Mouse (Mus musculus): ENCODE measurements around the gene Gba2. TPM values are rescaled to one million over a fixed set of nuclear protein-coding genes. Genes with fewer than 3 reads are reported as not detected.
A peak's percentile ranks its signal among the peaks of the same experiment; 100 is the strongest.

Gene Gba2
- total and polyA plus RNA-seq, 2 experiments from 2014 or later, result 36.3 to 47.6 TPM

GRCm38 (mm10) chr4:43580721-43581120 lies 2.0 kb upstream of the Gba2 start:
- WGBS, result 95% methylated on average over 5 of the region's 5 CpGs
- no peaks in the 10 kb centered on the region for H3K9me3 ChIP-seq (ENCODE audit: low read length)

GRCm38 (mm10) chr4:43579731-43580130 lies 1.1 kb upstream of the Gba2 start:
- H3K4me2 ChIP-seq (ENCODE audit: low read depth, low read length), result peak overlapping the region; percentile 82
- no peak overlapping the region for H3K27ac ChIP-seq
- H3K9ac ChIP-seq (replicated peaks; ENCODE audit: low read length), result peak overlapping the region; percentile 71; the same call in 1 of the 2 replicates
- peaks cover 44% of the 10 kb centered on the region for H3K36me3 ChIP-seq (ENCODE audit: insufficient read depth, low read length)
- H3K4me1 ChIP-seq (ENCODE audit: insufficient read depth, low read length), result peaks cover 11% of the 10 kb centered on the region
- peak overlapping the region; percentile 60 for H3K4me3 ChIP-seq (ENCODE audit: low read length)
- H3K9me3 ChIP-seq (ENCODE audit: low read length), result no peaks in the 10 kb centered on the region
- no peak for TF ChIP-seq CTCF (IDR thresholded peaks at IDR 0.05; ENCODE audit: low read depth)
- ATAC-seq (no peak), DNase-seq (ENCODE audit: low spot score) (no peak)
- 51% methylated on average over 6 of the region's 6 CpGs for WGBS
- no peaks in the 10 kb centered on the region for H3K27me3 ChIP-seq (ENCODE audit: insufficient read depth, low read length)

More at GRCm38 (mm10) chr4:43580721-43581120, 2.0 kb upstream of the Gba2 start:
- H3K4me1 ChIP-seq (ENCODE audit: insufficient read depth, low read length), result peaks cover 11% of the 10 kb centered on the region
- no peak overlapping the region for H3K4me3 ChIP-seq (ENCODE audit: low read length)
- no peak for TF ChIP-seq CTCF (IDR thresholded peaks at IDR 0.05; ENCODE audit: low read depth)
- ATAC-seq (no peak), DNase-seq (ENCODE audit: low spot score) (no peak)
- no peaks in the 10 kb centered on the region for H3K27me3 ChIP-seq (ENCODE audit: insufficient read depth, low read length)
- H3K36me3 ChIP-seq (ENCODE audit: insufficient read depth, low read length), result peaks cover 44% of the 10 kb centered on the region
- no peak overlapping the region for H3K27ac ChIP-seq
- no peak overlapping the region for H3K4me2 ChIP-seq (ENCODE audit: low read depth, low read length)
- no peak overlapping the region for H3K9ac ChIP-seq (replicated peaks; ENCODE audit: low read length)

GRCm38 (mm10) chr4:43579256-43579655 lies 583 bp upstream of the Gba2 start:
- H3K27me3 ChIP-seq (ENCODE audit: insufficient read depth, low read length), result no peaks in the 10 kb centered on the region
- DNase-seq (ENCODE audit: low spot score), result no peak
- peak; percentile 5; the same call in 1 of the 2 replicates for ATAC-seq

GRCm38 (mm10) chr4:43577237-43577881 lies 1.3 kb downstream of the Gba2 start:
- H3K9ac ChIP-seq (replicated peaks; ENCODE audit: low read length), result peak overlapping the region; percentile 71
- no peaks in the 10 kb centered on the region for H3K9me3 ChIP-seq (ENCODE audit: low read length)
- H3K4me3 ChIP-seq (ENCODE audit: low read length), result peak overlapping the region; percentile 60
- no peak overlapping the region for H3K27ac ChIP-seq
- H3K27me3 ChIP-seq (ENCODE audit: insufficient read depth, low read length), result no peaks in the 10 kb centered on the region
- H3K36me3 ChIP-seq (ENCODE audit: insufficient read depth, low read length), result peaks cover 43% of the 10 kb centered on the region
- 47% methylated on average over 8 of the region's 8 CpGs for WGBS
- no peak for ATAC-seq
- H3K4me2 ChIP-seq (ENCODE audit: low read depth, low read length), result peak overlapping the region; percentile 82
- DNase-seq (ENCODE audit: low spot score), result no peak
- H3K4me1 ChIP-seq (ENCODE audit: insufficient read depth, low read length), result peaks cover 11% of the 10 kb centered on the region
- no peak for TF ChIP-seq CTCF (IDR thresholded peaks at IDR 0.05; ENCODE audit: low read depth)

More at GRCm38 (mm10) chr4:43579256-43579655, 583 bp upstream of the Gba2 start:
- no peaks in the 10 kb centered on the region for H3K9me3 ChIP-seq (ENCODE audit: low read length)
- no peak for TF ChIP-seq CTCF (IDR thresholded peaks at IDR 0.05; ENCODE audit: low read depth)
- peak overlapping the region; percentile 82 for H3K4me2 ChIP-seq (ENCODE audit: low read depth, low read length)
- WGBS, result 6% methylated on average over 10 of the region's 10 CpGs
- H3K27ac ChIP-seq, result peak overlapping the region; percentile 70; the same call in 1 of the 2 replicates
- H3K4me3 ChIP-seq (ENCODE audit: low read length), result peak overlapping the region; percentile 60
- H3K36me3 ChIP-seq (ENCODE audit: insufficient read depth, low read length), result peaks cover 44% of the 10 kb centered on the region
- H3K9ac ChIP-seq (replicated peaks; ENCODE audit: low read length), result peak overlapping the region; percentile 71
- peaks cover 11% of the 10 kb centered on the region for H3K4me1 ChIP-seq (ENCODE audit: insufficient read depth, low read length)

- Histone ChIP-seq H3K9me3 (ENCODE audit: low read length) (no peaks in the 10 kb centered on the region), H3K4me2 (ENCODE audit: low read depth, low read length) (peak overlapping the region; percentile 82), H3K4me3 (ENCODE audit: low read length) (no peak overlapping the region), H3K27ac (no peak overlapping the region), H3K36me3 (ENCODE audit: insufficient read depth, low read length) (peaks cover 44% of the 10 kb centered on the region), H3K4me1 (ENCODE audit: insufficient read depth, low read length) (peaks cover 11% of the 10 kb centered on the region), H3K27me3 (ENCODE audit: insufficient read depth, low read length) (no peaks in the 10 kb centered on the region), H3K9ac (replicated peaks; ENCODE audit: low read length) (no peak overlapping the region)
- DNase-seq (ENCODE audit: low spot score), result no peak
- no peak for ATAC-seq
- no peak for TF ChIP-seq CTCF (IDR thresholded peaks at IDR 0.05; ENCODE audit: low read depth)
- 38% methylated on average over 2 of the region's 2 CpGs for WGBS
Observed at GRCm38 (mm10) chr4:43575356-43575755, 3.3 kb downstream of the Gba2 start.

- H3K4me3 ChIP-seq (ENCODE audit: low read length), result no peak overlapping the region
- H3K4me1 ChIP-seq (ENCODE audit: insufficient read depth, low read length), result peaks cover 6% of the 10 kb centered on the region
- no peak overlapping the region for H3K27ac ChIP-seq
- 90% methylated on average over 4 of the region's 4 CpGs for WGBS
- ATAC-seq (no peak), DNase-seq (ENCODE audit: low spot score) (no peak)
- H3K36me3 ChIP-seq (ENCODE audit: insufficient read depth, low read length), result peaks cover 61% of the 10 kb centered on the region
- no peak overlapping the region for H3K4me2 ChIP-seq (ENCODE audit: low read depth, low read length)
- H3K9me3 ChIP-seq (ENCODE audit: low read length), result no peaks in the 10 kb centered on the region
- H3K27me3 ChIP-seq (ENCODE audit: insufficient read depth, low read length), result no peaks in the 10 kb centered on the region
- no peak overlapping the region for H3K9ac ChIP-seq (replicated peaks; ENCODE audit: low read length)
- no peak for TF ChIP-seq CTCF (IDR thresholded peaks at IDR 0.05; ENCODE audit: low read depth)
Observed at GRCm38 (mm10) chr4:43573561-43573960, 5.1 kb downstream of the Gba2 start.
